Mouse (Mus musculus): ENCODE results near the gene Nrarp. TPM values are rescaled to one million over a fixed set of nuclear protein-coding genes. Genes with fewer than 3 reads are reported as not detected.
A peak's percentile ranks its signal among the peaks of the same experiment; 100 is the strongest.

Nrarp gene
- polyA plus RNA-seq, 1 experiment, result not detected

- Histone ChIP-seq H3K4me1 (ENCODE audit: control insufficient read depth, insufficient read depth, low read length) (peaks cover 15% of the 10 kb centered on the region), H3K4me3 (ENCODE audit: insufficient read depth, low read depth, low read length) (no peak overlapping the region), H3K27ac (ENCODE audit: insufficient read depth, low read depth, low read length) (no peak overlapping the region)
- TF ChIP-seq POLR2A (IDR thresholded peaks at IDR 0.05; ENCODE audit: insufficient read depth, low read depth, low read length) (no peak), CTCF (IDR thresholded peaks at IDR 0.05; ENCODE audit: insufficient read depth, low read depth, low read length) (no peak)
- WGBS, result 84% methylated on average over 6 of the region's 6 CpGs
Observed at GRCm38 (mm10) chr2:25171101-25171768, 9.3 kb upstream of the Nrarp start.

DNA sequence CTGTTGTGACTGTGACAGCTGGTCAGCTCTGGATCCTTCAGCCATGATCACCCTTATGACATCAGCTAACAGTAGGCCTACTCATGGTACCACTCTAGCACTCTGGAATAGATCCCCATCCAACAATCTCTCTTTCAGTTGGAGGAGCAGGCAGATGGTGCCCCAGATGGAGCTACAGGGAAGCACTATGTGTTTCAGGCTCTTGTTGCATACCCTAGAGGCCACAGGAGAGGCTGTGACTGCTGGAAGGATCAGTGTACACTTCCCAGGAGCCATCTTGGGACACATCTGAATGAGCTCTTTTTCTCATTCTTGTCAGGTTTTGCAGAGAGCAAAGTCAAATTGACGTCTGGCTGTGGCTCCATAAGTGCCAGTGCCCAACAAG, 8.8 kb upstream of the Nrarp start:
- H3K27ac ChIP-seq (ENCODE audit: insufficient read depth, low read depth, low read length), result no peak overlapping the region
- WGBS, result 67% methylated on average over 1 of the region's 1 CpGs
- TF ChIP-seq POLR2A (IDR thresholded peaks at IDR 0.05; ENCODE audit: insufficient read depth, low read depth, low read length) (no peak), CTCF (IDR thresholded peaks at IDR 0.05; ENCODE audit: insufficient read depth, low read depth, low read length) (no peak)
- no peak overlapping the region for H3K4me3 ChIP-seq (ENCODE audit: insufficient read depth, low read depth, low read length)
- H3K4me1 ChIP-seq (ENCODE audit: control insufficient read depth, insufficient read depth, low read length), result peaks cover 18% of the 10 kb centered on the region

GRCm38 (mm10) chr2:25172629-25173028, 7.9 kb upstream of the Nrarp start:
- Histone ChIP-seq H3K4me1 (ENCODE audit: control insufficient read depth, insufficient read depth, low read length) (peaks cover 21% of the 10 kb centered on the region), H3K4me3 (ENCODE audit: insufficient read depth, low read depth, low read length) (no peak overlapping the region), H3K27ac (ENCODE audit: insufficient read depth, low read depth, low read length) (no peak overlapping the region)
- 74% methylated on average over 8 of the region's 8 CpGs for WGBS
- TF ChIP-seq POLR2A (IDR thresholded peaks at IDR 0.05; ENCODE audit: insufficient read depth, low read depth, low read length) (no peak), CTCF (IDR thresholded peaks at IDR 0.05; ENCODE audit: insufficient read depth, low read depth, low read length) (no peak)

GRCm38 (mm10) chr2:25173821-25174220, 6.7 kb upstream of the Nrarp start:
- H3K4me1 ChIP-seq (ENCODE audit: control insufficient read depth, insufficient read depth, low read length), result peaks cover 23% of the 10 kb centered on the region; the same call in 1 of the 2 replicates
- H3K4me3 ChIP-seq (ENCODE audit: insufficient read depth, low read depth, low read length), result no peak overlapping the region

GRCm38 (mm10) chr2:25174866-25175689, 5.5 kb upstream of the Nrarp start:
- TF ChIP-seq CTCF (IDR thresholded peaks at IDR 0.05; ENCODE audit: insufficient read depth, low read depth, low read length) (no peak), POLR2A (IDR thresholded peaks at IDR 0.05; ENCODE audit: insufficient read depth, low read depth, low read length) (no peak)
- H3K4me1 ChIP-seq (ENCODE audit: control insufficient read depth, insufficient read depth, low read length), result peaks cover 26% of the 10 kb centered on the region; the same call in 1 of the 2 replicates
- 69% methylated on average over 7 of the region's 7 CpGs for WGBS
- H3K27ac ChIP-seq (ENCODE audit: insufficient read depth, low read depth, low read length), result no peak overlapping the region
- no peak overlapping the region for H3K4me3 ChIP-seq (ENCODE audit: insufficient read depth, low read depth, low read length)

More at GRCm38 (mm10) chr2:25173821-25174220, 6.7 kb upstream of the Nrarp start:
- WGBS, result 97% methylated on average over 4 of the region's 4 CpGs
- H3K27ac ChIP-seq (ENCODE audit: insufficient read depth, low read depth, low read length), result no peak overlapping the region
- no peak for TF ChIP-seq CTCF (IDR thresholded peaks at IDR 0.05; ENCODE audit: insufficient read depth, low read depth, low read length)
- TF ChIP-seq POLR2A (IDR thresholded peaks at IDR 0.05; ENCODE audit: insufficient read depth, low read depth, low read length), result no peak

- 81% methylated on average over 4 of the region's 4 CpGs for WGBS
Observed at GRCm38 (mm10) chr2:25175690-25176078, 4.9 kb upstream of the Nrarp start.

GRCm38 (mm10) chr2:25176573-25176972, 4.0 kb upstream of the Nrarp start:
- Histone ChIP-seq H3K4me3 (ENCODE audit: insufficient read depth, low read depth, low read length) (no peak overlapping the region), H3K27ac (ENCODE audit: insufficient read depth, low read depth, low read length) (no peak overlapping the region; the same call in 1 of the 2 replicates), H3K4me1 (ENCODE audit: control insufficient read depth, insufficient read depth, low read length) (peaks cover 39% of the 10 kb centered on the region)
- WGBS, result 68% methylated on average over 6 of the region's 6 CpGs
- no peak for TF ChIP-seq POLR2A (IDR thresholded peaks at IDR 0.05; ENCODE audit: insufficient read depth, low read depth, low read length)
- no peak for TF ChIP-seq CTCF (IDR thresholded peaks at IDR 0.05; ENCODE audit: insufficient read depth, low read depth, low read length)

More at GRCm38 (mm10) chr2:25175690-25176078, 4.9 kb upstream of the Nrarp start:
- Histone ChIP-seq H3K4me1 (ENCODE audit: control insufficient read depth, insufficient read depth, low read length) (peaks cover 31% of the 10 kb centered on the region), H3K4me3 (ENCODE audit: insufficient read depth, low read depth, low read length) (no peak overlapping the region), H3K27ac (ENCODE audit: insufficient read depth, low read depth, low read length) (no peak overlapping the region)
- no peak for TF ChIP-seq CTCF (IDR thresholded peaks at IDR 0.05; ENCODE audit: insufficient read depth, low read depth, low read length)
- no peak for TF ChIP-seq POLR2A (IDR thresholded peaks at IDR 0.05; ENCODE audit: insufficient read depth, low read depth, low read length)

- TF ChIP-seq CTCF (IDR thresholded peaks at IDR 0.05; ENCODE audit: insufficient read depth, low read depth, low read length) (no peak), POLR2A (IDR thresholded peaks at IDR 0.05; ENCODE audit: insufficient read depth, low read depth, low read length) (no peak)
- Histone ChIP-seq H3K4me3 (ENCODE audit: insufficient read depth, low read depth, low read length) (no peak overlapping the region), H3K27ac (ENCODE audit: insufficient read depth, low read depth, low read length) (peak overlapping the region; percentile 88), H3K4me1 (ENCODE audit: control insufficient read depth, insufficient read depth, low read length) (peaks cover 42% of the 10 kb centered on the region)
- WGBS, result 54% methylated on average over 4 of the region's 4 CpGs
Observed at GRCm38 (mm10) chr2:25177076-25177475, 3.5 kb upstream of the Nrarp start.

- peaks cover 42% of the 10 kb centered on the region for H3K4me1 ChIP-seq (ENCODE audit: control insufficient read depth, insufficient read depth, low read length)
- WGBS, result 28% methylated on average over 6 of the region's 6 CpGs
Observed at GRCm38 (mm10) chr2:25177685-25178084, 2.9 kb upstream of the Nrarp start.

More at GRCm38 (mm10) chr2:25177685-25178084, 2.9 kb upstream of the Nrarp start:
- Histone ChIP-seq H3K27ac (ENCODE audit: insufficient read depth, low read depth, low read length) (peak overlapping the region; percentile 88), H3K4me3 (ENCODE audit: insufficient read depth, low read depth, low read length) (no peak overlapping the region)
- TF ChIP-seq CTCF (IDR thresholded peaks at IDR 0.05; ENCODE audit: insufficient read depth, low read depth, low read length) (no peak), POLR2A (IDR thresholded peaks at IDR 0.05; ENCODE audit: insufficient read depth, low read depth, low read length) (no peak)
